Mouse (Mus musculus): ENCODE data around the gene Gm20458.

DNA sequence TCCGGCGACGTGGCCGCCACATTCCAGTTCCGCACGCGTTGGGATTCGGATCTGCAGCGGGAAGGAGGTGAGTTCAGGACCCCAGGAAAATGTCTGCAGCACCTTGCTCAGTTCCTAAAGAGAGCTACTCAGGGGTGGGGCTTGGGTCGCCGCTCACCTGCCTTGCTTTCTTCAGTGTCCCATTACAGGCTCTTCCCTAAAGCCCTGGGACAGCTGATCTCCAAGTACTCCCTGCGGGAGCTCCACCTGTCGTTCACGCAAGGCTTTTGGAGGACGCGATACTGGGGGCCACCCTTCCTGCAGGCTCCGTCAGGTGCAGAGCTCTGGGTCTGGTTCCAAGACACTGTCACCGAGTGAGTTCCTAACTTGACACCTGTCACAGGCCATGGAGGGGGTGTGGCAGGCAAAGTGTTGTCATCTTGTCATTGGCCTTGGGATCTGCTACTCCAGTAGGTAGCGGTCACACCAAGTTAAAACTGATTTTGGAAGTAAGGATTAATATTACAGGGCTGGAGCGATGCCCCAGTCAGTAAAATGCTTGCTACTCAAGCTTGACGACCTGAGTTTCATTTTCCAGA, 37.0 kb downstream of the Gm20458 start:
- TF ChIP-seq CTCF (IDR thresholded peaks at IDR 0.05; ENCODE audit: low read depth, low read length) (0 out of 2 replicates have a peak, but pooled peaks have one; percentile 9), POLR2A (IDR thresholded peaks at IDR 0.05; ENCODE audit: extremely low read depth, insufficient read depth, low read length) (no peak)
